Comparison of ENCODE assay signal across 36 mouse cellular contexts in genomic region chr17:81400377-81400776, GRCm38 (mm10). TPM values are rescaled to one million over a fixed set of nuclear protein-coding genes. Genes with fewer than 3 reads are reported as not detected.
DNase-seq lines count a peak whose midpoint lies in the region; ATAC-seq lines count a peak whose summit lies in the region.
"Had no signal": no experiment of that assay in that cellular context is flagged by ENCODE, and none has a peak within 500 bp of the region (broad histone marks: within the 10 kb centered on the region; RNA-seq: fewer than 3 reads in every experiment).

No protein-coding gene starts in this region.

- no peak overlapping the region for H3K4me2 ChIP-seq in forebrain, embryonic 14.5 days (ENCODE audit: low read length)
- H3K4me2 ChIP-seq in heart, embryonic 16.5 days (ENCODE audit: low read depth, low read length): no peak overlapping the region
- H3K4me2 ChIP-seq in midbrain, embryonic 13.5 days (replicated peaks): no peak overlapping the region
- no peak overlapping the region for H3K4me2 ChIP-seq in midbrain, embryonic 16.5 days (ENCODE audit: low read length)
- no peak overlapping the region for H3K4me2 ChIP-seq in embryonic facial prominence, embryonic 14.5 days (ENCODE audit: low read depth, low read length)
- H3K4me2 ChIP-seq: embryonic facial prominence, embryonic 15.5 days; limb, embryonic 15.5 days; liver, embryonic 13.5 days; stomach, embryonic 15.5 days had no signal

- peak overlapping the region; percentile 63; the same call in 1 of the 2 replicates for H3K27ac ChIP-seq in forebrain, embryonic 14.5 days (ENCODE audit: low read depth, low read length)
- H3K27ac ChIP-seq in forebrain, embryonic 10.5 days: no peak overlapping the region
- H3K27ac ChIP-seq in heart, embryonic 16.5 days (ENCODE audit: low read length): peak overlapping the region; percentile 1; the same call in 1 of the 2 replicates
- H3K27ac ChIP-seq in midbrain, embryonic 13.5 days: peak overlapping the region; percentile 39
- no peak overlapping the region for H3K27ac ChIP-seq in midbrain, embryonic 16.5 days (ENCODE audit: low read length)
- no peak overlapping the region for H3K27ac ChIP-seq in embryonic facial prominence, embryonic 14.5 days (replicated peaks; ENCODE audit: low read depth, low read length)
- H3K27ac ChIP-seq: embryonic facial prominence, embryonic 15.5 days; gastrocnemius, adult 2 months; heart, adult 2 months; limb, embryonic 10.5 days; limb, embryonic 15.5 days; liver, embryonic 13.5 days; macrophage; stomach, embryonic 15.5 days had no signal

- H3K9ac ChIP-seq in forebrain, embryonic 14.5 days (ENCODE audit: low read length): no peak overlapping the region
- H3K9ac ChIP-seq in heart, embryonic 16.5 days (ENCODE audit: low read length): no peak overlapping the region
- no peak overlapping the region for H3K9ac ChIP-seq in midbrain, embryonic 13.5 days (replicated peaks)
- H3K9ac ChIP-seq in midbrain, embryonic 16.5 days (ENCODE audit: low read depth, low read length): no peak overlapping the region
- no peak overlapping the region for H3K9ac ChIP-seq in embryonic facial prominence, embryonic 14.5 days (ENCODE audit: low read depth, low read length)
- H3K9ac ChIP-seq: embryonic facial prominence, embryonic 15.5 days; limb, embryonic 15.5 days; liver, embryonic 13.5 days; stomach, embryonic 15.5 days had no signal

- ATAC-seq in forebrain, embryonic 14.5 days: no peak
- ATAC-seq in heart, embryonic 16.5 days (replicated peaks; ENCODE audit: extremely low read depth, insufficient read depth, low FRiP score): no peak
- ATAC-seq in midbrain, embryonic 13.5 days: 0 out of 2 replicates have a peak, but pooled peaks have one; percentile 58
- no peak for ATAC-seq in midbrain, embryonic 16.5 days
- peak; percentile 69 for ATAC-seq in embryonic facial prominence, embryonic 14.5 days (ENCODE audit: low read depth)
- ATAC-seq: CD4-positive, CD25-positive, alpha-beta regulatory T cell, adult 4 months; intestine, postnatal 0 days had no signal

- no peaks in the 10 kb centered on the region for H3K27me3 ChIP-seq in forebrain, embryonic 14.5 days (replicated peaks; ENCODE audit: control insufficient read depth, insufficient read depth, low read length)
- H3K27me3 ChIP-seq in forebrain, embryonic 10.5 days (ENCODE audit: poor library complexity, severe bottlenecking): no peaks in the 10 kb centered on the region
- H3K27me3 ChIP-seq in heart, embryonic 16.5 days (ENCODE audit: control insufficient read depth, insufficient read depth, low read length): no peaks in the 10 kb centered on the region
- H3K27me3 ChIP-seq in midbrain, embryonic 13.5 days: no peaks in the 10 kb centered on the region
- no peaks in the 10 kb centered on the region for H3K27me3 ChIP-seq in midbrain, embryonic 16.5 days (ENCODE audit: control insufficient read depth, insufficient read depth, low read depth, low read length)
- H3K27me3 ChIP-seq in embryonic facial prominence, embryonic 14.5 days (replicated peaks; ENCODE audit: control insufficient read depth, insufficient read depth, low read length): no peaks in the 10 kb centered on the region
- H3K27me3 ChIP-seq: embryonic facial prominence, embryonic 15.5 days; limb, embryonic 15.5 days; liver, embryonic 13.5 days; stomach, embryonic 15.5 days had no signal

- WGBS in forebrain, embryonic 14.5 days: 73% methylated on average over 5 of the region's 5 CpGs
- whole genome bisulfite sequencing in forebrain, embryonic 10.5 days: 83% methylated on average over 5 of the region's 5 CpGs
- WGBS in heart, embryonic 16.5 days: 76% methylated on average over 5 of the region's 5 CpGs
- 56% methylated on average over 5 of the region's 5 CpGs for whole genome bisulfite sequencing in midbrain, embryonic 13.5 days
- 59% methylated on average over 5 of the region's 5 CpGs for WGBS in midbrain, embryonic 16.5 days
- WGBS in embryonic facial prominence, embryonic 14.5 days: 60% methylated on average over 5 of the region's 5 CpGs

- no peak overlapping the region for H3K4me3 ChIP-seq in forebrain, embryonic 14.5 days (ENCODE audit: low read depth, low read length)
- no peak overlapping the region for H3K4me3 ChIP-seq in forebrain, embryonic 10.5 days
- H3K4me3 ChIP-seq in heart, embryonic 16.5 days (ENCODE audit: low read length): no peak overlapping the region
- no peak overlapping the region for H3K4me3 ChIP-seq in midbrain, embryonic 13.5 days (replicated peaks)
- H3K4me3 ChIP-seq in midbrain, embryonic 16.5 days (ENCODE audit: low read depth, low read length): no peak overlapping the region
- H3K4me3 ChIP-seq in embryonic facial prominence, embryonic 14.5 days (ENCODE audit: low read depth, low read length): no peak overlapping the region
- H3K4me3 ChIP-seq: embryonic facial prominence, embryonic 15.5 days; gastrocnemius, adult 2 months; heart, adult 2 months; limb, embryonic 10.5 days; limb, embryonic 15.5 days; liver, embryonic 13.5 days; myocyte; stomach, embryonic 15.5 days had no signal

- no peaks in the 10 kb centered on the region for H3K36me3 ChIP-seq in forebrain, embryonic 14.5 days (ENCODE audit: control insufficient read depth, insufficient read depth, low read length)
- no peaks in the 10 kb centered on the region for H3K36me3 ChIP-seq in forebrain, embryonic 10.5 days (replicated peaks)
- H3K36me3 ChIP-seq in heart, embryonic 16.5 days (ENCODE audit: control insufficient read depth, insufficient read depth): peaks cover 8% of the 10 kb centered on the region
- H3K36me3 ChIP-seq in midbrain, embryonic 13.5 days: no peaks in the 10 kb centered on the region
- H3K36me3 ChIP-seq in midbrain, embryonic 16.5 days (ENCODE audit: control insufficient read depth, insufficient read depth, low read length): no peaks in the 10 kb centered on the region
- H3K36me3 ChIP-seq in embryonic facial prominence, embryonic 14.5 days (ENCODE audit: control insufficient read depth, insufficient read depth, low read length): no peaks in the 10 kb centered on the region
- H3K36me3 ChIP-seq: embryonic facial prominence, embryonic 15.5 days; limb, embryonic 10.5 days; limb, embryonic 15.5 days; liver, embryonic 13.5 days; stomach, embryonic 15.5 days had no signal

- H3K9me3 ChIP-seq in forebrain, embryonic 14.5 days (replicated peaks; ENCODE audit: control insufficient read depth, low read length): no peaks in the 10 kb centered on the region
- no peaks in the 10 kb centered on the region for H3K9me3 ChIP-seq in forebrain, embryonic 10.5 days
- no peaks in the 10 kb centered on the region for H3K9me3 ChIP-seq in heart, embryonic 16.5 days (replicated peaks; ENCODE audit: control insufficient read depth, low read length)
- no peaks in the 10 kb centered on the region for H3K9me3 ChIP-seq in midbrain, embryonic 13.5 days
- no peaks in the 10 kb centered on the region for H3K9me3 ChIP-seq in midbrain, embryonic 16.5 days (replicated peaks; ENCODE audit: control insufficient read depth, low read length, poor library complexity, severe bottlenecking)
- no peaks in the 10 kb centered on the region for H3K9me3 ChIP-seq in embryonic facial prominence, embryonic 14.5 days (ENCODE audit: control insufficient read depth, low read length)
- H3K9me3 ChIP-seq: embryonic facial prominence, embryonic 15.5 days; limb, embryonic 10.5 days; limb, embryonic 15.5 days; liver, embryonic 13.5 days; stomach, embryonic 15.5 days had no signal

- H3K4me1 ChIP-seq in forebrain, embryonic 14.5 days (ENCODE audit: control insufficient read depth, insufficient read depth, low read length): peaks cover 9% of the 10 kb centered on the region
- H3K4me1 ChIP-seq in forebrain, embryonic 10.5 days: peaks cover 15% of the 10 kb centered on the region; the same call in 1 of the 2 replicates
- peaks cover 25% of the 10 kb centered on the region for H3K4me1 ChIP-seq in heart, embryonic 16.5 days (ENCODE audit: control insufficient read depth, insufficient read depth, low read length)
- peaks cover 12% of the 10 kb centered on the region for H3K4me1 ChIP-seq in midbrain, embryonic 13.5 days (replicated peaks)
- H3K4me1 ChIP-seq in midbrain, embryonic 16.5 days (ENCODE audit: control insufficient read depth, insufficient read depth, low read length): peaks cover 8% of the 10 kb centered on the region; the same call in 1 of the 2 replicates
- no peaks in the 10 kb centered on the region for H3K4me1 ChIP-seq in embryonic facial prominence, embryonic 14.5 days (ENCODE audit: control insufficient read depth, insufficient read depth, low read length)
- H3K4me1 ChIP-seq: embryonic facial prominence, embryonic 15.5 days; liver, embryonic 13.5 days; stomach, embryonic 15.5 days had no signal

- DNase-seq in forebrain, embryonic 14.5 days (ENCODE audit: low spot score): no peak
- DNase-seq in forebrain, embryonic 10.5 days (ENCODE audit: extremely low spot score, low spot score): no peak
- no peak for DNase-seq in heart, adult 8-10 months (ENCODE audit: low spot score)
- DNase-seq in embryonic facial prominence, embryonic 14.5 days (ENCODE audit: low spot score): no peak
- no peak for DNase-seq in adrenal gland, postnatal 25 days
- DNase-seq: adrenal gland, postnatal 36 days; cerebellum, adult 2 months; cerebellum, postnatal 14 days; gastrocnemius, adult 2 months; gastrocnemius, postnatal 36 days; heart, adult 2 months; heart, postnatal 4 days; kidney, adult 9 months; kidney, postnatal 14 days; layer of hippocampus, adult 9-11 months; liver, embryonic 13.5 days; lung, adult 18-20 months; lung, postnatal 10 days; right cerebral cortex, postnatal 25 days had no signal

RNA-seq across cellular contexts. Expression of gene Gm11096, which starts 41.2 kb away (rescaled TPM):
- polyA plus RNA-seq in forebrain, embryonic 14.5 days (2014; fragmentation: Nextera tagmentation; extraction: Ambion mirVana): not detected in 2 replicates
- not detected in 2 replicates for polyA plus RNA-seq in forebrain, embryonic 10.5 days (2016; fragmentation: Nextera tagmentation; extraction: Ambion mirVana)
- polyA plus RNA-seq in heart, embryonic 16.5 days (2015; fragmentation: Nextera tagmentation; extraction: Ambion mirVana): not detected in 2 replicates
- not detected for total RNA-seq in heart, adult 8-10 months (2022)
- not detected in 2 replicates for polyA plus RNA-seq in midbrain, embryonic 13.5 days (2015; fragmentation: Nextera tagmentation; extraction: Ambion mirVana)
- polyA plus RNA-seq in midbrain, embryonic 16.5 days (2015; fragmentation: Nextera tagmentation; extraction: Ambion mirVana): not detected in 2 replicates
- polyA plus RNA-seq in embryonic facial prominence, embryonic 14.5 days (2014; fragmentation: Nextera tagmentation; extraction: Ambion mirVana): not detected in 2 replicates
- not detected in 2 replicates for total RNA-seq in adrenal gland, postnatal 25 days (2021)
- total RNA-seq: adrenal gland, postnatal 36 days; gastrocnemius, adult 2 months; gastrocnemius, postnatal 36 days; heart, adult 2 months; heart, postnatal 4 days; left cerebral cortex, postnatal 10 days; megakaryocyte-erythroid progenitor cell, adult 5-6 weeks; midbrain, postnatal 0 days; neutrophil, adult 5-6 weeks had no signal
- polyA plus RNA-seq: CD4-positive, CD25-positive, alpha-beta regulatory T cell, adult 4 months; cerebellum, adult 2 months; cortical plate, adult 2 months; embryonic facial prominence, embryonic 15.5 days; heart, adult 2 months; heart, embryonic 14.5 days; intestine, postnatal 0 days; limb, embryonic 10.5 days; limb, embryonic 15.5 days; liver, embryonic 13.5 days; macrophage; midbrain, postnatal 0 days; myocyte; stomach, embryonic 15.5 days had no signal

Comparison
In these comparisons a context has a peak if more than half of its experiments do, and no peak if none do; other contexts are left out.
1. ATAC-seq: peak in midbrain, embryonic 13.5 days (single experiment) and embryonic facial prominence, embryonic 14.5 days (single experiment); none in forebrain, embryonic 14.5 days (single experiment), heart, embryonic 16.5 days (single experiment) and midbrain, embryonic 16.5 days (single experiment).
2. H3K27ac ChIP-seq: peak in forebrain, embryonic 14.5 days (single experiment), heart, embryonic 16.5 days (single experiment) and midbrain, embryonic 13.5 days (single experiment); none in forebrain, embryonic 10.5 days (single experiment), midbrain, embryonic 16.5 days (single experiment) and embryonic facial prominence, embryonic 14.5 days (single experiment).